Mouse (Mus musculus) embryonic facial prominence, embryonic 15.5 days (tissue): ENCODE measurements around the gene Efhd1. TPM values are rescaled to one million over a fixed set of nuclear protein-coding genes. Genes with fewer than 3 reads are reported as not detected.

Experiments used
- ATAC-seq: fragments of 200-750 bp; cut with Nextera tagmentation; 2 replicates; pipeline ENCODE4 v1.8.0; 2017; ENCODE audit warnings: low read depth, moderate TSS enrichment; ENCODE audit not compliant: insufficient number of reproducible peaks, low FRiP score, low TSS enrichment
- H3K27ac ChIP-seq: fragments of 300-500 bp; sonication (generic); replicated peaks from 2 replicates; pipeline ENCODE4 v1.5.1; 2015; ENCODE audit warnings: mild to moderate bottlenecking, inconsistent platforms
- H3K27me3 ChIP-seq: fragments of 300-500 bp; sonication (generic); 2 replicates; pipeline ENCODE4 v1.6.1; 2015; ENCODE audit warnings: inconsistent platforms
- H3K36me3 ChIP-seq: fragments of 300-500 bp; sonication (generic); 2 replicates; pipeline ENCODE4 v1.6.1; 2015; ENCODE audit warnings: mild to moderate bottlenecking, inconsistent platforms
- H3K4me1 ChIP-seq: fragments of 300-500 bp; sonication (generic); 2 replicates; pipeline ENCODE4 v1.6.1; 2015; ENCODE audit warnings: inconsistent platforms
- H3K4me2 ChIP-seq: fragments of 300-500 bp; sonication (generic); replicated peaks from 2 replicates; pipeline ENCODE4 v1.6.1; 2015; ENCODE audit warnings: mild to moderate bottlenecking, inconsistent platforms
- H3K4me3 ChIP-seq: fragments of 300-500 bp; sonication (generic); replicated peaks from 2 replicates; pipeline ENCODE4 v1.5.1; 2015; ENCODE audit warnings: mild to moderate bottlenecking, inconsistent platforms
- H3K9ac ChIP-seq: fragments of 300-500 bp; sonication (generic); 2 replicates; pipeline ENCODE4 v1.6.1; 2015; ENCODE audit warnings: inconsistent platforms
- H3K9me3 ChIP-seq: fragments of 300-500 bp; sonication (generic); replicated peaks from 2 replicates; pipeline ENCODE4 v1.6.1; 2016; ENCODE audit warnings: inconsistent platforms
- WGBS: fragments of 180-500 bp; shearing (Covaris S2); methylation state at CpG from one replicate; pipeline ENCODE4 v1.1.7; 2015; 5-methylcytosine and 5-hydroxymethylcytosine counted together
- polyA plus RNA-seq: library from polyadenylated mRNA; unstranded; fragments of >200 nt; fragmentation: Nextera tagmentation; extraction: Ambion mirVana; gene quantifications from 2 replicates; pipeline ENCODE4 v1.2.1, GENCODE M21; 2015

Efhd1 gene
- polyA plus RNA-seq, 1 experiment from 2014 or later: 2.8 TPM

DNA sequence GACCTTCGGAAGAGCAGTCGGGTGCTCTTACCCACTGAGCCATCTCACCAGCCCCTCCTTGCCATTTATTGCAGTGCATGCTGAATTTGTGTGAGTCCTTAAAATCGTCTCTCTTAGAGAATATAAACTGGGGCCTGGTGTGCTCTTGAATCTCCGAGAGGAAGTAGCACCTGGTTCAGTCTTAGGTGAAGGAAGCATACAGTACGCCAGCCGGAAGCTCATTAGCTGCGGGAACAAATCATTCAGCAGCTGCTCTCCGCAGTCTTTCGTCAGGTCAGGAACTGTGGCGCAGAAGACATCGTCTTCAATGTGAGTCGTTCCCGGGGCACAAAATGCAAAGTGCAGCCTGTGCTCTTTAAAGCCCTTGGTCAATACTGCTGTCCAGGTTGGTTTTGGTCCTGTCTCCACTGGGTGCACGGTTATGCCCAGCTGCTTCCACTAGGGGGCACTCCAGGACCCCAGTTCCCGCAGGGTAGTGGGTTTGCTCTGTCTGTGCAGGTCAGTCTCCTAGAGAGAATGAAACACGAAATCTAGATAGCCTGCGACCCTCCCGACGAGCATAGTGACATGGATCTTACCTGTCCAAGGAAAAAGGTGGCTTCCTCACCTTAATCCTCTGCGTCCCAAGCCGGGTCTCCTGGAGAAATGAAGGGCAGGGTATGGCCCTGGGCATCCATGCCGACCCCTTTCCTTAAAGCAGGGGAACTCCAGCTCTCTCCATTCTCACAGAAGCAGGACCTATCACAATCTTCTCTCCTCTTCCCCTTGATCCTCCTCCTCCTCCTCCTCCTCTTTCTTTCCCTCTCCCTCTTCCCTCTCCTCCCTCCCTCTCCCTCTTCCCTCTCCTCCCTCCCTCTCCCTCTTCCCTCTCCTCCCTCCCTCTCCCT lies 18.0 kb upstream of the Efhd1 start:
- 25% methylated on average over 22 of the region's 22 CpGs for WGBS
- H3K9ac ChIP-seq: no peak overlapping the region
- H3K27me3 ChIP-seq: no peaks in the 10 kb centered on the region
- peak; percentile 80; the same call in 1 of the 2 replicates for ATAC-seq
- peak overlapping the region; percentile 38 for H3K4me2 ChIP-seq
- peaks cover 5% of the 10 kb centered on the region; the same call in 1 of the 2 replicates for H3K4me1 ChIP-seq
- H3K9me3 ChIP-seq: no peaks in the 10 kb centered on the region
- H3K36me3 ChIP-seq: no peaks in the 10 kb centered on the region
- no peak overlapping the region for H3K27ac ChIP-seq
- H3K4me3 ChIP-seq: no peak overlapping the region

DNA sequence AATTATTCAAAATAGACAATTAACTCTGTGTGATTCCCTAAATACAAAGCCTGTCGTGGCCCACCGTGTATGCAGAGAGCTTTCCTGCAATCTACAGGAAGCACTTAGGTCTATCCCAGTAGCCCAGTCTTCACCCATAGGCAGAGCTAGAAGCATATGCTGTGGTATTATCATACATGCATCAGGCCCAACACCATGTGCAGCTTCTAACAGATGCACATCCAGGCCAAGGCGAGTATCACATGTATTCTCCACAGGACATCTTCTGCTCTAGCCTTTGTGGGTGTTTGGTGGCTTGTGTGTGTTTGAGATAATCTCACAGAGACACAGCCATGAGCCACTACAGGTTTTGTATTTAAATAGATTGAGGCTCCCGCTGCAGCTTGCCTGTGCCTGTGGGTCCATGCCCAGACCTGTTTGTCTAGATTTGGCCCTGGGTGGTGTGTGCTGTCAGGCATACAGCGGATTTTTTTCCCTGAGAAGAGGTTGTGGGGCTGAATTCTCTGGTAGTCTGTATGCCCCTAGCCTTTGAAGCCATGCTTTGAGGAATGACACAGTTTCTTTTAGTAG lies 12.0 kb upstream of the Efhd1 start:
- Histone ChIP-seq H3K27ac (no peak overlapping the region), H3K4me1 (no peaks in the 10 kb centered on the region), H3K9me3 (no peaks in the 10 kb centered on the region), H3K4me2 (no peak overlapping the region), H3K4me3 (no peak overlapping the region), H3K27me3 (peaks cover 3% of the 10 kb centered on the region; the same call in 1 of the 2 replicates), H3K9ac (no peak overlapping the region), H3K36me3 (no peaks in the 10 kb centered on the region)
- ATAC-seq: no peak
- WGBS: 51% methylated on average over 5 of the region's 5 CpGs

DNA sequence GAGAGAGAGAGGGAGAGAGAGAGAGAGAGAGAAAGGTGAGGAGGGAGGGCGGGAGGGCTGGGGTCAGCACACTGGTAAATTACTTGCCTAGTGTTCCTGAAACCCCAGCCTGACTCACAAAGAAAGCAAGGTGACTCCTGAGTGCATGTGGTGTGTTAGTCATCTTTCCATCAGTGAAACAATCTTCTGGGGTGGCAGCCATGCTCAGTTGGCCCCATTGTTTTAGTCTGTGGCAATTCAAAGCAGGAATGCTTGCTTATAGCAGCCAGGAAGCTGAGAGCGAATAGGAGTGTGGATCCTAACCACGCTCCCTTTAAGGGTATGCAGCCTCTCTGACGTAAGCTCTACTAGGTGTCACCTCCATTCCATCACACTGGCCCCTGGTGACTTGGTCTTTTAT lies 9.0 kb upstream of the Efhd1 start:
- Histone ChIP-seq H3K27me3 (peaks cover 27% of the 10 kb centered on the region), H3K4me1 (no peaks in the 10 kb centered on the region), H3K4me3 (no peak overlapping the region), H3K27ac (no peak overlapping the region), H3K9me3 (no peaks in the 10 kb centered on the region), H3K9ac (no peak overlapping the region), H3K36me3 (no peaks in the 10 kb centered on the region), H3K4me2 (no peak overlapping the region)
- WGBS: 69% methylated on average over 4 of the region's 4 CpGs
- ATAC-seq: no peak

DNA sequence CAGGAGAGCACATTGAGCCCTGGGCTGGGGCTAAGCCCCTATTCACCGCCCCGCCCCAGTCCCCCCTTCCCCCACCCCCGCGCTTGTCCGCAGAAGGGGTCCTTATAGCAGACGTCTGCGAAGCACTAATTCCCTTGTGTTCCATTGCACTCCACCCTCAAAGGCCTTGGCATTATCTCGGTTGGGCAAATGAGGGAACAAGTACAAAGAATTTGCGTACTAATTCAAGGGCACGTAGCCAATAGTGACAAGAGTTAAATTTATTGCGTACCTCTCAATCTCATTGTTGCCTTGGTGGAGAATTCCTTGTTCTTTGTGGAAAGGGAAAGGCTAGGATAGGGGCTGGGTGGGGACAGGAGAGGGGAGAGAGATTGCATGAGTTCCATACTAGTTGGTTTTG lies 6.5 kb upstream of the Efhd1 start:
- no peaks in the 10 kb centered on the region for H3K4me1 ChIP-seq
- no peak overlapping the region for H3K4me2 ChIP-seq
- H3K4me3 ChIP-seq: no peak overlapping the region
- H3K9ac ChIP-seq: no peak overlapping the region
- no peak overlapping the region for H3K27ac ChIP-seq
- 18% methylated on average over 11 of the region's 11 CpGs for WGBS
- ATAC-seq: no peak
- H3K36me3 ChIP-seq: no peaks in the 10 kb centered on the region
- peaks cover 47% of the 10 kb centered on the region for H3K27me3 ChIP-seq
- no peaks in the 10 kb centered on the region for H3K9me3 ChIP-seq

DNA sequence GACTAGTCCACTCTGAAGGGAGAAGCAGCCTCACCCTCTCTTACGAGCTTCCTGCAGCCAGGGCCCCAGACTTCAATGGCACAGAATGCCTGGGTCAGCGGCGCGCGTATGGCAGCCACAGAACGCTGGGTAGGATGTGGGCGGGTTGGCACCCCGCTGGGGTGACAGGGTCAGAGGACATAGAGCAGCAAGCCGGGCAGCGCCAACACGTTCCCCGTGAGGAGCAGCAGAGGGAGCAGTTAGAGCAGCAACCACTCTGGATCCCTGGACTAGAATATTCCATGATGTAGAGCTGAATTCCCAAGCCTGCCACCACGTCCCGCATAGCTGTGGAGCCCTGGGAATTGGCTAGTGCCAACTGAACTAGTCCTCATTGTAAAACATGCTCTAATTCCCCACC lies 5.7 kb upstream of the Efhd1 start:
- H3K27ac ChIP-seq: no peak overlapping the region
- H3K9ac ChIP-seq: no peak overlapping the region
- H3K4me3 ChIP-seq: no peak overlapping the region
- H3K9me3 ChIP-seq: no peaks in the 10 kb centered on the region
- H3K4me2 ChIP-seq: no peak overlapping the region
- no peaks in the 10 kb centered on the region for H3K36me3 ChIP-seq
- peaks cover 55% of the 10 kb centered on the region for H3K27me3 ChIP-seq
- 0 out of 2 replicates have a peak, but pooled peaks cover 3% of the 10 kb centered on the region for H3K4me1 ChIP-seq
- no peak for ATAC-seq
- 21% methylated on average over 14 of the region's 14 CpGs for WGBS

DNA sequence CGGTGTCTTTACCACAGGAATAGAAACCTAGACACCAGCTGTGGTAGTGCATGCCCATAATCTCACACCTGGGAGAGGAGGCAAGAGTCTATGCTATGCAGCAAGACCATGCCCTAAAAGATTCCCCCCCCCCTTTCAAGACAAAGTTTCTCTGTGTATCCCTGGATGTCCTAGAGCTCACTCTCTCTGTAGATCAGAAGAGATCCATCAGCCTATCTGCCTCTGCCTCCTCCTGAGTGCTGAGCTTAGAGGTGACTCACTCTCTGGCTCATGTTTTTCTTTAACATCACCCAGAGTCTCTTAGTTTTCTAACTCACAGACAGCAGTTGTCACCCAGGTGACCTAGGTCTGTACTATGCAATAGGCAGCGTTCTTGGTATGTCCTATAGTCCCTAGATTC lies 4.8 kb upstream of the Efhd1 start:
- no peak overlapping the region for H3K27ac ChIP-seq
- no peak for ATAC-seq
- no peaks in the 10 kb centered on the region for H3K36me3 ChIP-seq
- 70% methylated on average over 2 of the region's 2 CpGs for WGBS
- H3K9ac ChIP-seq: no peak overlapping the region
- H3K4me3 ChIP-seq: no peak overlapping the region
- peaks cover 63% of the 10 kb centered on the region for H3K27me3 ChIP-seq
- no peaks in the 10 kb centered on the region for H3K9me3 ChIP-seq
- peaks cover 12% of the 10 kb centered on the region for H3K4me1 ChIP-seq
- no peak overlapping the region for H3K4me2 ChIP-seq

DNA sequence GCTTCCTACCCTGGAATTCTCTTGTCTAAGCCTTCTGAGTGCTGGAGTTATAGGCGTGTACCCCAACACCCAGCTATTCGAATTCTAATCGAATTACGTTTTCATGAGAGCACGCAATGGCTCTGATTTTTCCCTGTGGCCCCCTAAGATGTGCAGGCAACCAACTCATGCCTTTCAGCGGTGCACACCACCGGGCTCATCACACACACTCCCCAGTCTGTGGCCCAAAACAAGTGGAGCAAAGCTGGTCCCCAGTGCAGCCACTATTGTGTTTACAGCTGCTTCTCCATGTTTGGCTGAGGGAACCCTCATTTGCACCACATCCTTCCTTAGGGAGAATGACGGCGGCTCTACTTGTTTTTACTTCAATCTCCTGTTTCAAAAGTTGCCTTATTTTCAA lies 906 bp upstream of the Efhd1 start:
- H3K27me3 ChIP-seq: peaks cover 84% of the 10 kb centered on the region
- no peak for ATAC-seq
- H3K4me3 ChIP-seq: peak overlapping the region; percentile 52; the same call in 1 of the 2 replicates

DNA sequence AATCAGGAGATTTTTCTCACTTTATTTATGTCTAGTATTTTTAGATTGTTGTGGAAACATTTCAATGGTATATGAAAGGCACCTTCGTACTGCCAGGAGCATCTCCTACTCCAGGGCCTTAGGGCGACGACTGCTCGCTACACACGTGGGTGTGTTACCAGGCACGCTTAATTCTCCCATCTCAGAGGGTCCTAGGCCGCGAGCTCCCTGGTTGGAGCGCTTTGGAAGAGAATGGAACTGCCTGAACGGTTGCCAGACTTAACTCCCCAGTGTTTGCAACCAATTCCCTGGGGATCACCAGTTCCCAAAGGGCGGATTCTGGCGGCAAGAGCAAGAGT lies 398 bp upstream of the Efhd1 start:
- Histone ChIP-seq H3K4me2 (peak overlapping the region; percentile 98), H3K27ac (no peak overlapping the region), H3K9me3 (no peaks in the 10 kb centered on the region), H3K9ac (0 out of 2 replicates have a peak overlapping the region, but pooled peaks have one; percentile 12), H3K27me3 (peaks cover 83% of the 10 kb centered on the region), H3K4me3 (peak overlapping the region; percentile 52), H3K4me1 (peaks cover 25% of the 10 kb centered on the region), H3K36me3 (no peaks in the 10 kb centered on the region)
- 3% methylated on average over 12 of the region's 12 CpGs for WGBS
- ATAC-seq: no peak

More for the DNA sequence above, 906 bp upstream of the Efhd1 start:
- 0 out of 2 replicates have a peak overlapping the region, but pooled peaks have one; percentile 98 for H3K4me2 ChIP-seq
- no peak overlapping the region for H3K9ac ChIP-seq
- WGBS: 6% methylated on average over 9 of the region's 9 CpGs
- H3K27ac ChIP-seq: no peak overlapping the region
- H3K4me1 ChIP-seq: peaks cover 25% of the 10 kb centered on the region
- H3K9me3 ChIP-seq: no peaks in the 10 kb centered on the region
- H3K36me3 ChIP-seq: no peaks in the 10 kb centered on the region

DNA sequence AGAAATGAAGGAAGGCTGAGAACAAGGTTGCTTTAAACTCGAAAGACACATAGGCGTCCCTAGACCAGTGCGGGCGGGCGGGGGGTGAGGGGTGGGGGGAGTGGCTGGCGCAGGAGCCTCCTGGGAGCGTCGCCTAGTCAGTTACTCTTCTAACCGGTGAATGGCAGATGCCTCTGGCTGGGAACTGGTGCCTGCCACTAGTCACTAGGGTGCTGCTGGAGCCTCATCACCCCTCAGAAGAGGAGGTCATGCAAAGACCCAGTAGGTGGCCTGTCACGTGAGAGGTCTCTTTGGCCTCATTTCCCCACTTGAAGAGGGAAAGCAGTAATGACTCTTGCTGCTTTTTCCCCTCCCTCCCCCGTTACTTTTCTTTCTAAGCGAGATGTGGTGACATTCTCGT lies 1.0 kb downstream of the Efhd1 start:
- H3K4me1 ChIP-seq: peaks cover 27% of the 10 kb centered on the region
- 0 out of 2 replicates have a peak, but pooled peaks have one; percentile 34 for ATAC-seq
- 2% methylated on average over 13 of the region's 13 CpGs for WGBS

DNA sequence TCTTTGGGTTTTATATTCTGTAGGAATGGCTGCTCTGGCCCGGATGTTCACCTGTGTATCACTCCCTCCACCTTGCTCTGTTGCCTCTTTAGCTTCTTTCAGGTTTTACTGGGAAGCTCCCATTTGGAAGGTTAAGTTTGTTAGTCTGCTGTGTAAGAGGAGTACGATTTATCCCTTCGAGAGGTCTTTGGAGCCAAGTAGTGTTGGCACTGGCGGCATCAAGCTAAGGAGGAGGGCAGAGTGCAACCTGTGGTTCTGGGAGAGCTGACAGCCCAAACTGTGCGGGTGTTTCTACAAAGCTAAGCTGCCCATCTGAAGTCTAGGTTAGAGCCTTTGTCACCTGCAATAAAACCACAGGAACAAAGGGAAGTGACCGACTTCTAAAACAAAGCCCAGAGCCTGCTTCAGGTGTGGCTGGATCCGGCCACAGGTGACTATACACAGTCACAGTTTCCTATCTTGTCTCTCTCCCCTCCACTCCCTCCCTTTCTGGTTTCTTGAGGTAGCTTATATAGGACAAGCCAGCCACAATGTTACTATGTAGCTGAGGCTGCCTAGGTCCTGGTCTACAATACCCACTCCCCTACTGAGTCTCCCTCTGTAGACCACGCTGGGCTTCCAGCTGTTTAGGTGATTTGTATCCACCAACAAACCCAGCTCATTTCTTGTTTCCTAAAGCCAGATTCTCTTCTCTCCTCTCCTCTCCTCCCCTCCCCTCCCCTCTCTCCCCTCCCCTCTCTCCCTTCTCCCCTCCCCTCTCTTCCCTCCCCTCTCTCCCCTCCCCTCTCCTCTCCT lies 2.3 kb downstream of the Efhd1 start:
- ATAC-seq: no peak
- Histone ChIP-seq H3K27me3 (peaks cover 65% of the 10 kb centered on the region), H3K4me3 (no peak overlapping the region), H3K27ac (no peak overlapping the region), H3K4me1 (peaks cover 40% of the 10 kb centered on the region), H3K9ac (no peak overlapping the region), H3K4me2 (no peak overlapping the region), H3K9me3 (no peaks in the 10 kb centered on the region), H3K36me3 (no peaks in the 10 kb centered on the region)
- 34% methylated on average over 8 of the region's 8 CpGs for WGBS

More for the DNA sequence above, 1.0 kb downstream of the Efhd1 start:
- Histone ChIP-seq H3K9me3 (no peaks in the 10 kb centered on the region), H3K36me3 (no peaks in the 10 kb centered on the region), H3K9ac (no peak overlapping the region), H3K4me2 (peak overlapping the region; percentile 98), H3K27ac (no peak overlapping the region), H3K4me3 (peak overlapping the region; percentile 52), H3K27me3 (peaks cover 72% of the 10 kb centered on the region)

DNA sequence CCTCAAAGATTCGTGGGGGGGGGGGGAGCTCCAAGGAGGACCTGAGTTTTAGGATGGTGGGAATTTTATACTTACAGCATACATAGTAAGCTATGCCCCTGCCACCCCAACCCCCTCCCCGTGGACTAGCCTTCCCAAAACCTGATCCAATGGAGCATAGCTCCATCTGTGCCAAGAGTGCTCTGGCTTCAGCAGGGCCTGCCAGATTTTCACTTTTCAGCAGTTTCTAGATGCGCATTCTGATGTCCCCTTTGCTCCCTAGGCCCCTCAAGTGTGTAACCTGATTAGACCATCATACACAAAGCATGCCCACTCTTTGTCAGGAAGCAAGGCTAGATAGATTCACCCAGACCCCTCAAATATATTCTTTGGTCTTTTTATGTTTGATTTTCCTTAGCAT lies 6.0 kb downstream of the Efhd1 start:
- WGBS: 29% methylated on average over 3 of the region's 3 CpGs
- peaks cover 28% of the 10 kb centered on the region for H3K4me1 ChIP-seq
- H3K4me2 ChIP-seq: peak overlapping the region; percentile 27
- no peak for ATAC-seq
- H3K27me3 ChIP-seq: peaks cover 27% of the 10 kb centered on the region
- H3K9ac ChIP-seq: no peak overlapping the region
- H3K4me3 ChIP-seq: no peak overlapping the region
- no peaks in the 10 kb centered on the region for H3K36me3 ChIP-seq
- no peaks in the 10 kb centered on the region for H3K9me3 ChIP-seq
- peak overlapping the region; percentile 78 for H3K27ac ChIP-seq
